In genomic region chr11:101814375-101815102, GRCm38 (mm10) we compare ENCODE assay signal across 9 mouse cellular contexts. TPM values are rescaled to one million over a fixed set of nuclear protein-coding genes. Genes with fewer than 3 reads are reported as not detected.
DNase-seq lines count a peak whose midpoint lies in the region; ATAC-seq and TF ChIP-seq lines count a peak whose summit lies in the region.
"Had no signal": no experiment of that assay in that cellular context is flagged by ENCODE, and none has a peak within 500 bp of the region (broad histone marks: within the 10 kb centered on the region; RNA-seq: fewer than 3 reads in every experiment).

No protein-coding gene starts in this region.

- H3K27ac ChIP-seq in forebrain, embryonic 16.5 days (ENCODE audit: low read length): no peak overlapping the region
- H3K27ac ChIP-seq in layer of hippocampus, adult 2 months: no peak overlapping the region
- H3K27ac ChIP-seq in lung, embryonic 15.5 days: no peak overlapping the region
- H3K27ac ChIP-seq: macrophage had no signal

- H3K4me3 ChIP-seq in G1E (ENCODE audit: low read depth, low read length): no peak overlapping the region
- H3K4me3 ChIP-seq in forebrain, embryonic 16.5 days (replicated peaks; ENCODE audit: low read length): peak overlapping the region; percentile 24
- peak overlapping the region; percentile 39 for H3K4me3 ChIP-seq in layer of hippocampus, adult 2 months
- H3K4me3 ChIP-seq in lung, embryonic 15.5 days: no peak overlapping the region

- peak overlapping the region; percentile 12; the same call in 1 of the 2 replicates for H3K9ac ChIP-seq in forebrain, embryonic 16.5 days (replicated peaks; ENCODE audit: low read depth, low read length)
- H3K9ac ChIP-seq in lung, embryonic 15.5 days: no peak overlapping the region; the same call in 1 of the 2 replicates

- H3K36me3 ChIP-seq in G1E (replicated peaks): no peaks in the 10 kb centered on the region
- no peaks in the 10 kb centered on the region for H3K36me3 ChIP-seq in forebrain, embryonic 16.5 days (ENCODE audit: control insufficient read depth, insufficient read depth)
- no peaks in the 10 kb centered on the region for H3K36me3 ChIP-seq in lung, embryonic 15.5 days

- H3K4me2 ChIP-seq in forebrain, embryonic 16.5 days (ENCODE audit: low read length): peak overlapping the region; percentile 51
- H3K4me2 ChIP-seq in lung, embryonic 15.5 days: peak overlapping the region; percentile 38

- peak; percentile 59 for DNase-seq in G1E (ENCODE audit: low spot score)
- DNase-seq in cerebellum, adult 11-12 months: peak; percentile 76
- DNase-seq in heart, postnatal 36 days: peak; percentile 86 to 91
- peak; percentile 49 to 85 for DNase-seq in layer of hippocampus, adult 2 months (ENCODE audit: low spot score in 2 of 2)
- peak; percentile 94 for DNase-seq in retina, embryonic 14.5 days (ENCODE audit: low spot score)
- DNase-seq in thymus, postnatal 36 days: peak; percentile 55 to 66

- H3K27me3 ChIP-seq in G1E (ENCODE audit: insufficient read depth, low read length): peaks cover 10% of the 10 kb centered on the region
- H3K27me3 ChIP-seq in forebrain, embryonic 16.5 days (replicated peaks; ENCODE audit: control insufficient read depth, insufficient read depth, low read length): 0 out of 2 replicates have a peak, but pooled peaks cover 3% of the 10 kb centered on the region
- peaks cover 8% of the 10 kb centered on the region; the same call in 1 of the 2 replicates for H3K27me3 ChIP-seq in lung, embryonic 15.5 days

- WGBS in forebrain, embryonic 16.5 days: 8% methylated on average over 23 of the region's 23 CpGs
- WGBS in lung, embryonic 15.5 days: 23% methylated on average over 23 of the region's 23 CpGs

- H3K9me3 ChIP-seq in G1E (replicated peaks): no peaks in the 10 kb centered on the region
- no peaks in the 10 kb centered on the region for H3K9me3 ChIP-seq in forebrain, embryonic 16.5 days (ENCODE audit: control insufficient read depth, low read length)
- H3K9me3 ChIP-seq in lung, embryonic 15.5 days: no peaks in the 10 kb centered on the region

- TF ChIP-seq CTCF in G1E (IDR thresholded peaks at IDR 0.05; ENCODE audit: low read depth, low read length): peak; percentile 79
- peak; percentile 99 for TF ChIP-seq CTCF in layer of hippocampus, adult 2 months (conservative IDR thresholded peaks at IDR 0.05)

- no peak for ATAC-seq in G1E (ENCODE audit: extremely low read depth, insufficient number of reproducible peaks, low FRiP score, poor library complexity, severe bottlenecking)
- ATAC-seq in forebrain, embryonic 16.5 days: peak; percentile 62
- ATAC-seq in lung, embryonic 15.5 days (ENCODE audit: borderline replicate concordance, extremely low read depth, low FRiP score, low TSS enrichment): peak; percentile 51; the same call in 1 of the 2 replicates

- intact Hi-C loops in heart, postnatal 36 days (cut with DNase I): no loop called here

- H3K4me1 ChIP-seq in G1E (ENCODE audit: insufficient read depth, low read depth, low read length): no peaks in the 10 kb centered on the region
- peaks cover 7% of the 10 kb centered on the region for H3K4me1 ChIP-seq in forebrain, embryonic 16.5 days (replicated peaks; ENCODE audit: control insufficient read depth, insufficient read depth, low read length)
- peaks cover 11% of the 10 kb centered on the region for H3K4me1 ChIP-seq in lung, embryonic 15.5 days

RNA-seq across cellular contexts. Expression of gene Etv4, which starts 29.4 kb away (rescaled TPM):
- not detected in 2 replicates for total RNA-seq in G1E (2014; fragmentation: Nextera tagmentation)
- 0.35 and 1.9 TPM in 2 replicates for total RNA-seq in G1E (2017)
- polyA plus RNA-seq in G1E (2012): 1.6 and 1.9 TPM in 2 replicates
- polyA plus RNA-seq in forebrain, embryonic 16.5 days (2015; fragmentation: Nextera tagmentation; extraction: Ambion mirVana): 6.8 and 7.3 TPM in 2 replicates
- under 1 TPM; 0.19 TPM for total RNA-seq in heart, postnatal 36 days (2021)
- total RNA-seq in layer of hippocampus, adult 2 months (2021): 10 to 100 TPM; 10.1 to 10.7 TPM
- polyA plus RNA-seq in lung, embryonic 15.5 days (2015; fragmentation: Nextera tagmentation; extraction: Ambion mirVana): 12.5 and 12.9 TPM in 2 replicates
- polyA plus RNA-seq: macrophage had no signal

Comparison
In these comparisons a context has a peak if more than half of its experiments do, and no peak if none do; other contexts are left out.
1. H3K4me3 ChIP-seq: peak in forebrain, embryonic 16.5 days (single experiment) and layer of hippocampus, adult 2 months (single experiment); none in G1E (single experiment) and lung, embryonic 15.5 days (single experiment).
2. Peak in every context shown above with its lines, with median percentiles within 50 percentile points of each other: DNase-seq.